Mouse (Mus musculus): ENCODE data around the gene Cyba. TPM values are rescaled to one million over a fixed set of nuclear protein-coding genes. Genes with fewer than 3 reads are reported as not detected.

Cyba gene
- polyA plus RNA-seq, 1 experiment from 2014 or later, result 175 TPM

- H3K4me1 ChIP-seq (ENCODE audit: insufficient read depth), result peaks cover 8% of the 10 kb centered on the region; the same call in 1 of the 2 replicates
- H3K4me2 ChIP-seq, result peak overlapping the region; percentile 95
- H3K4me3 ChIP-seq (ENCODE audit: low read depth, low read length), result peak overlapping the region; percentile 63
- H3K9ac ChIP-seq, result peak overlapping the region; percentile 78
- TF ChIP-seq CTCF (IDR thresholded peaks at IDR 0.05; ENCODE audit: low read depth), result no peak
- H3K9me3 ChIP-seq (ENCODE audit: low read depth, low read length), result no peaks in the 10 kb centered on the region
- peak overlapping the region; percentile 81; the same call in 1 of the 2 replicates for H3K27ac ChIP-seq (ENCODE audit: low read depth)
- ATAC-seq (ENCODE audit: insufficient read depth) (peak; percentile 0), DNase-seq (no peak)
- peaks cover 21% of the 10 kb centered on the region for H3K36me3 ChIP-seq (ENCODE audit: insufficient read depth)
- WGBS, result 24% methylated on average over 18 of the region's 18 CpGs
- no peaks in the 10 kb centered on the region for H3K27me3 ChIP-seq (ENCODE audit: insufficient read depth, low read length)
Observed at GRCm38 (mm10) chr8:122431694-122432442, 862 bp downstream of the Cyba start.

GRCm38 (mm10) chr8:122430646-122431045, 2.1 kb downstream of the Cyba start:
- Histone ChIP-seq H3K36me3 (ENCODE audit: insufficient read depth) (peaks cover 15% of the 10 kb centered on the region), H3K9ac (no peak overlapping the region), H3K4me2 (no peak overlapping the region; the same call in 1 of the 2 replicates), H3K27ac (ENCODE audit: low read depth) (no peak overlapping the region), H3K27me3 (ENCODE audit: insufficient read depth, low read length) (no peaks in the 10 kb centered on the region), H3K9me3 (ENCODE audit: low read depth, low read length) (no peaks in the 10 kb centered on the region), H3K4me3 (ENCODE audit: low read depth, low read length) (no peak overlapping the region), H3K4me1 (ENCODE audit: insufficient read depth) (peaks cover 8% of the 10 kb centered on the region; the same call in 1 of the 2 replicates)
- TF ChIP-seq CTCF (IDR thresholded peaks at IDR 0.05; ENCODE audit: low read depth), result no peak
- no peak for DNase-seq
- no peak for ATAC-seq (ENCODE audit: insufficient read depth)
- whole genome bisulfite sequencing, result 67% methylated on average over 3 of the region's 3 CpGs

- Histone ChIP-seq H3K4me3 (ENCODE audit: low read depth, low read length) (no peak overlapping the region), H3K9ac (no peak overlapping the region), H3K36me3 (ENCODE audit: insufficient read depth) (peaks cover 11% of the 10 kb centered on the region; the same call in 1 of the 2 replicates), H3K27me3 (ENCODE audit: insufficient read depth, low read length) (no peaks in the 10 kb centered on the region), H3K27ac (ENCODE audit: low read depth) (no peak overlapping the region), H3K9me3 (ENCODE audit: low read depth, low read length) (no peaks in the 10 kb centered on the region), H3K4me2 (no peak overlapping the region), H3K4me1 (ENCODE audit: insufficient read depth) (peaks cover 8% of the 10 kb centered on the region; the same call in 1 of the 2 replicates)
- no peak for TF ChIP-seq CTCF (IDR thresholded peaks at IDR 0.05; ENCODE audit: low read depth)
- 74% methylated on average over 10 of the region's 10 CpGs for WGBS
- ATAC-seq (ENCODE audit: insufficient read depth) (no peak), DNase-seq (peak; percentile 28)
Observed at GRCm38 (mm10) chr8:122430058-122430636, 2.6 kb downstream of the Cyba start.

- Histone ChIP-seq H3K4me2 (no peak overlapping the region), H3K4me3 (ENCODE audit: low read depth, low read length) (no peak overlapping the region), H3K9me3 (ENCODE audit: low read depth, low read length) (no peaks in the 10 kb centered on the region), H3K36me3 (ENCODE audit: insufficient read depth) (0 out of 2 replicates have a peak, but pooled peaks cover 5% of the 10 kb centered on the region), H3K27ac (ENCODE audit: low read depth) (no peak overlapping the region), H3K27me3 (ENCODE audit: insufficient read depth, low read length) (no peaks in the 10 kb centered on the region), H3K9ac (no peak overlapping the region), H3K4me1 (ENCODE audit: insufficient read depth) (peaks cover 8% of the 10 kb centered on the region; the same call in 1 of the 2 replicates)
- WGBS, result 85% methylated on average over 9 of the region's 9 CpGs
- TF ChIP-seq CTCF (IDR thresholded peaks at IDR 0.05; ENCODE audit: low read depth), result no peak
- ATAC-seq (ENCODE audit: insufficient read depth) (no peak), DNase-seq (no peak)
Observed at GRCm38 (mm10) chr8:122428163-122428562, 4.6 kb downstream of the Cyba start.

GRCm38 (mm10) chr8:122427607-122428006, 5.1 kb downstream of the Cyba start:
- Histone ChIP-seq H3K27me3 (ENCODE audit: insufficient read depth, low read length) (no peaks in the 10 kb centered on the region), H3K27ac (ENCODE audit: low read depth) (no peak overlapping the region), H3K9me3 (ENCODE audit: low read depth, low read length) (no peaks in the 10 kb centered on the region), H3K4me1 (ENCODE audit: insufficient read depth) (peaks cover 8% of the 10 kb centered on the region; the same call in 1 of the 2 replicates), H3K36me3 (ENCODE audit: insufficient read depth) (0 out of 2 replicates have a peak, but pooled peaks cover 5% of the 10 kb centered on the region), H3K4me2 (no peak overlapping the region), H3K4me3 (ENCODE audit: low read depth, low read length) (no peak overlapping the region), H3K9ac (no peak overlapping the region)
- TF ChIP-seq CTCF (IDR thresholded peaks at IDR 0.05; ENCODE audit: low read depth), result no peak
- no peak for DNase-seq
- 82% methylated on average over 7 of the region's 7 CpGs for WGBS
- ATAC-seq (ENCODE audit: insufficient read depth), result no peak

- Histone ChIP-seq H3K9ac (no peak overlapping the region), H3K4me3 (ENCODE audit: low read depth, low read length) (no peak overlapping the region), H3K9me3 (ENCODE audit: low read depth, low read length) (no peaks in the 10 kb centered on the region), H3K4me2 (no peak overlapping the region), H3K4me1 (ENCODE audit: insufficient read depth) (no peaks in the 10 kb centered on the region), H3K27ac (ENCODE audit: low read depth) (no peak overlapping the region), H3K36me3 (ENCODE audit: insufficient read depth) (0 out of 2 replicates have a peak, but pooled peaks cover 5% of the 10 kb centered on the region), H3K27me3 (ENCODE audit: insufficient read depth, low read length) (no peaks in the 10 kb centered on the region)
- DNase-seq (no peak), ATAC-seq (ENCODE audit: insufficient read depth) (no peak)
- no peak for TF ChIP-seq CTCF (IDR thresholded peaks at IDR 0.05; ENCODE audit: low read depth)
- WGBS, result 69% methylated on average over 9 of the region's 9 CpGs
Observed at GRCm38 (mm10) chr8:122426145-122426544, 6.6 kb downstream of the Cyba start.

GRCm38 (mm10) chr8:122423659-122424058, 9.1 kb downstream of the Cyba start:
- no peak for TF ChIP-seq CTCF (IDR thresholded peaks at IDR 0.05; ENCODE audit: low read depth)
- H3K27me3 ChIP-seq (ENCODE audit: insufficient read depth, low read length), result no peaks in the 10 kb centered on the region
- no peak overlapping the region for H3K9ac ChIP-seq
- peaks cover 12% of the 10 kb centered on the region; the same call in 1 of the 2 replicates for H3K36me3 ChIP-seq (ENCODE audit: insufficient read depth)
- H3K4me3 ChIP-seq (ENCODE audit: low read depth, low read length), result no peak overlapping the region
- H3K27ac ChIP-seq (ENCODE audit: low read depth), result no peak overlapping the region
- H3K9me3 ChIP-seq (ENCODE audit: low read depth, low read length), result no peaks in the 10 kb centered on the region
- no peaks in the 10 kb centered on the region for H3K4me1 ChIP-seq (ENCODE audit: insufficient read depth)
- WGBS, result 44% methylated on average over 5 of the region's 5 CpGs
- ATAC-seq (ENCODE audit: insufficient read depth) (no peak), DNase-seq (peak; percentile 29)
- no peak overlapping the region for H3K4me2 ChIP-seq
